Mouse (Mus musculus) left cerebral cortex, adult 8-10 months (tissue): ENCODE measurements at regions not wholly inside any gene's neighbourhood (a gene's known extent, or its start where the extent isn't known, plus 50 kb on each side); places are given as distances from the start of the nearest gene placed in this dataset.
A peak's percentile ranks its signal among the peaks of the same experiment; 100 is the strongest.

Experiments
- DNase-seq, 2 experiments: peaks; one replicate each; pipeline ENCODE4 v3.0.0; 2022; ENCODE audit warnings: low spot score in 2 of 2

DNA sequence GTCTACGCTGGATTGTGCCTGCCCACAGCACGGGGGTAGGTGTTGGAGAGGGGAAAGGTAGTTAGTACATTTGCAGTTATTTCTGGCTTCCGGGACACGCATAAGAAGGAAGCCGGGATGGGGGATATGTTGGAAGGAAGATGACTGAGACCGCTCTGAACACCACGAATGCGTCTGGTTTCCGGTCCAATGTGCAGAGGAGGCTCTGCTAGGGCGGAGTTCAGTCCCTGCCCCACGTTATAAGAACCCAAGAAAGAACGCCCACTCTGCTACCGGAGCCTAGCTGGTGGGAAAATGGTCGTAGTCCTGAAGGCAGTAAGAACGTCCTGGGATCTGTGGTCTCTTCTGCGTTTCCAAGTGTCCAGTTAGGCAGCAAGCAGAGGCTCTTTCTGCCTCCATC, 104.1 kb downstream of the Sox9 start:
- DNase-seq = no peak

DNA sequence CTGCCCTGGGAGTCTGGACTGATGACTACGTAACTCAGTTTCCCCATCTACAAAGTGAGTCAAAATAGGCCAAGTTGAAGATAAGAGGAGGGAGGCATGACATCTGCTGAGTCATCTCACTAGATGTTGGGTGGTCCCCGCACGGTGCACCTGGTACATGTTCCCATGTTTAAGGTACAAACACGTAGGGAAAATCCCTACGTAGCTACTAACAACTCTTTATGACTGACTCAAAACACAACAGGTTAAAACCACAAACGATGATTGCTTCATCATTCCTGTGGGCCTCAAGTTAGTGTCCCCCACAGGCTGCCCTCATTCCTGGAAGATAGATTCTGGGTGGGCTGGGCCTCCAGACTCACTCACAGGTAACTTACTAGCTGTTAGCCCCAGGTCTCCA, 107.7 kb downstream of the Sox9 start:
- no peak for DNase-seq

DNA sequence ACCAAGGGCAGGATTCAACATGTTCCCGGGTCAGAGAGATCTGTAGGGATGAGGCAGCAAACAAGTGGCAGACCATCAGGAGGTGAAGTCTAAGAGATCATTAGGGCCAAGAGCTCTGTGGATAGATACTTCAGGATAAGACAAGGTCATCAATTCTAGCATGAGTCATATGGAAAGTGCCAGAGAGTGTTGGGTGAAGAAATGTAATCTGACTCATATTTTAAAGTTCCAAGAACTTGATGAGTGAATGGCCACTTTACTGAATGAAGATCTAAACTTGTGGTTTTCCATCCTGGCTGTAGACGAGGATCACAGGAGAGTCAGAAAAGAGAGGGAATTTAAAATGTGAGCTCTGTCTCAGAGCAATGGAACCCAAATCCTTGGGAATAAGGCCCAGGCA, 115.6 kb downstream of the Sox9 start:
- DNase-seq = no peak

- no peak for DNase-seq
These were observed 120.6 kb downstream of the Sox9 start for GRCm38 (mm10) chr11:112902618-112903017.

- DNase-seq = no peak
These were observed 128.3 kb downstream of the Sox9 start for GRCm38 (mm10) chr11:112910309-112910708.

DNA sequence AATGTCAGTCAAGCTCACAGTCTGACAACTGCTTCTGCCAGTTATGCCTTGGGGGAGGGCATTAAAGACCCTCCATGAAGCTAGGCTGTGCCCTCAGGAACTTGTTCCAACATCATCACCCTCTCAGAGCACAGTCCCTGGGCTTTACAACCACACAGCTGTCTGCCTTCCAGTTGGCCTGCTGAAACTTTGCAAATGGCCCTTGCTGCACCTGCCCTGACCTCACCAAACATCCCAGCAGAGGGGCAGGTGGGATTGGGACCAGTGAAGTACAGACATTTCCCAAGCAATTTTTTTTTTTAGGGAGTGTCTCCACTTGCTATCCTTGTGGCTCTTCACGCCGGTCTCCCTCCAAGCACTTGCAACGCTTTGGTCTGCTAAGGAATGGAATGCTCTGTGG, 130.9 kb downstream of the Sox9 start:
- DNase-seq = no peak

DNA sequence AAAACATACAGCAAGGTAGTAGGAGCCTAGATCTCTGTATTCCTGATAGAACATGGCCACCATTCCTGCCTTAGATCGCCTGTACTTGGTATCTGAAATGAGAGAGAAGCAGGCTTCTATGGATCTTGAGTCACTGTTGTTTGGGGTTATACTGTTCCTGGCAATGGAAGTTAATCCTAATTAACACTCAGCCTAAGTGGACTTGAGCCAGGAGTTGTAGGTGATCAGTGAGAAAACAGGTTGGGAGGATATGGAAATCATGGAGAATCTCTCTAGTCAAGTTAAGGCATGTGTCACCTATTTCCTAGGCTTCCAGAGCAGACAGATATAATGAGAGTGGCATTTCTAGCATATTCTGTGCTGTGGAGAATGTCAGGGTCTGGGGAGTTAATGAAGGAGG, 134.9 kb downstream of the Sox9 start:
- DNase-seq = no peak

GRCm38 (mm10) chr11:112920131-112920530, 138.1 kb downstream of the Sox9 start:
- DNase-seq = no peak

DNA sequence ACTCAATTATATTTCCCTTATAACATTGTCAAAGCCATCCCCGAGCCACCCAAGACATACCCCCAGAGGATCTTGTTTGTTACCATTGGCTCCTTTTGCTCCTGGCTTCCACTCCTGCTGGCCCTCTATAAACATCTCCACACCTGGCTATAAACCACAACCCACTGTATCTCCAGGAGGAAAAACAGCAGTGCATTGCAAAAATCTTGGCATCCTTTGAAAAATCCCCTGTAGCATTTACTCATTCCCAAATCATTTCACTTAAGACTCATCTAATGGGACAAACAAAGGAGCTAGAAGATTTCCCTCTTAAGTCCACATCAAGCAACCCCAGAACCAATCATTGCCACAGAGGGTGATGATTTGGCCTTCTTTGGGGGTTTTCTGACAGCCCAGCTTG, 142.6 kb downstream of the Sox9 start:
- no peak for DNase-seq

DNA sequence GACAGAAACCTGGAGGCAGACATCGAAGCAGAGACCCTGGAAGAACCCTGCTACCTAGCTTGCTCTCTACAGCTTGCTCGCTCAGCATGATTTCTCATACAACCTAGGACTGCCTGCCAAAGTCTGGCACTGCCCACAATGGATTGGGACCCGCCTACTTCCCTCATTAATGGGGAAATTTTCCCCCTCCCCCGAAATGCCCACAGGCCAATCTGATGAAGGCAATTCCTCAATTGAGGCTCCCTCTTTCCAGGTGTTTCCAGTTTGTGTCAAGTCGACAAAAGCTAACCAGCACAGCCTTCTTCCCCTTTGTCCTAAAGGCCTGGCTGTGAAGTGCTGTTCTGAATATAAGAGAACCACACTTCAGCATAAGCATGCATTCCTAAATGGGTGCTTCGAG, 143.1 kb downstream of the Sox9 start:
- DNase-seq = no peak

GRCm38 (mm10) chr11:112926330-112927025, 144.5 kb downstream of the Sox9 start:
- no peak for DNase-seq

DNA sequence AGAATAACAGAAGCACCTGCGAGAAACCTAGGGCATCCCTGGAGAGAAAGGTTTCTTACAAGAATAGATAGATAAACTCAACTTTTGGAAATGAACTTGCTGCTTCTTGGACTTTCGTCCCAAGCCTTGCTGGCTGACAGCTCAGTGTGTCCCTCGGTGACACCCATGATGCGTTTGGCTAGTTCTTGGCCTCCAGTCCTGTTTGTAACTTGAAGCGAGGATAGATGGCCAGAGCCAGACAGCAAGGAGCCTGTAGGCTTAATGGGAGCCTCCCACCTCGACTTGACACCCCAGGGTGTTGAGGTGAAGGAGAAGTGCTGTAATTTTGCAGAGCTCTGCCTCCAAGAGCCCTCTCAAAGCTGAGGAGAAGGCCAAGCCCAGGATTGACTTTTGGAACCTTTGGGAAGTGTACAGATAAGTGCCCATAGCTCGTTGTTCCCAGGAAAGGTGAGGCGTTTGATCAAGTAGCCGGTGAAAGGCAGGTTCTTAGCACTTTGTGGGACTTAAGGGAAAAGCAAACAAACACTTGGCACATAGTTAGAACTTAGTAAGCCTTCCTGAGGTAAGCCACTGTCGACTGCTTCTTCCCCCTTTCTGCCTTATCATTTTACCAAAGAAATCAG, 148.3 kb downstream of the Sox9 start:
- DNase-seq = no peak

DNA sequence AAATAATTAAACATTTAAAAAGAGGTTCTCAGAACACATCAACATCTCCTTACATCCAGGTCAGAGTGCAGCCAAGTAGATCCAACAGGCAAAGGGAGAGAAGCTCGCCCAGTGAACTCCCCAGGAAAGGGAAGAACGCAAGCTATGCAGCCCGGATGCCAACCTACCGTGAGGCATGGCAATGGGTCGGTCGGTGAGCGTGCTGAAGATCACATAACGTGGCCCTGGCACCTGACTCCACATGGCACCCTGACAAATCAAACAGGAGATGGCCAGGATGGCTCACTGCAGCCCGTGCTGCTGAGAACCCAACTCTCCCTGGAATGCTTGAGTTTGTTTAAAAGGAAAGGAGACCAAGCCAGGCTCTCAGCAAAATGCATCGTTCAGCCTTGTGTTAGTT, 156.0 kb downstream of the Sox9 start:
- no peak for DNase-seq

- DNase-seq = no peak
These were observed 169.4 kb downstream of the Sox9 start for GRCm38 (mm10) chr11:112951421-112951820.

GRCm38 (mm10) chr11:112952356-112952755, 170.3 kb downstream of the Sox9 start:
- DNase-seq = no peak

DNA sequence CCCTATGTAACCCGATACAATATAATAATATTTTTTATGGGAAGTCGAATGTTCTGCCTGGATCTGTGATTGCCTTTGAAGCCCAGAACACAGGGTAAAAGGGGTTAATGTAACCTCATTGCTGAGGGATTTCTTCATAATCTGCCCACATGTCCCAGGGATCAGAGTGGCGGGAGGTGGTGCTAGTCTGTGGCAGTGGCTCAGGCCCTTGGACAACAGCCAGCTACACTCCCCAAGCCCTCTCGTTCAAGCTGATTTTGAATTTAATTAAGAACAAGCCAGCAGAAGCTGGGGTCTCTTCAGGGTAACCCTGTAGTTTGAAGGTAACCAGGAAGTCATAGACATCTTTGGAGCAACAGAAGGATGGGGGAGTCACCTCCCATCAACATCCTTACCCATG, 171.5 kb downstream of the Sox9 start:
- no peak for DNase-seq

DNA sequence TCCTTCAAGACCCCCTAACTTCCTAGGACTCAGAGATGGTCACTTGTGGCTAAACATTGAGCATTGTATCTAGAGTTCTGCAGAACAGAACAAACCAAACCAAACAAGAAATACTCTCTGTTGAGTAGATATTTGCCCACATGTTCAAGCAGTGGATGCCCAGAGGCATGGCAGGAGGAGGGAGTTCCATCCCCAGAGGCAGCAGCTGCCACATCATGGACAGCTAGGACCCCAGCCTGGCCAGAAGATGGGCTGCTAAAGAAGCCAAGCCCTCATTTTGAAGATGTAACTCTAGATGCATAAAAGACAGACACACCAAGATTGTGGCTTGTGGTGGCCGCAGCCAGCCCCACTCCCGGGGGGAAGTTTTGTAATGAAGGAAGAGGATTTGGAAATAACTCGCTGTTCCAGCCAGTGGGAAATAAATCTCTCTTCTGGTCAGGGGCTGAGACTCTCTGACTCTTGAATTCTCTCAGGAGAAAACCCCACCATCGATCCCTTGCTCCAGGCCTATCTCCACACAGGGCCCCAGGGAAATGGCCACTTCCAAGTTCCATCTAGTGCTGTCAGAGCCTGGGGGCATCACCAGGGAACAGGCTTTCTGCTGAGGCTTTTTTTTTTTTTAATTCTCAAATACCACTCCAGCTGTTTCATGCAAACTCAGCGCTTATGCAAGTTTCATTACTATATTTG, 174.9 kb downstream of the Sox9 start:
- no peak for DNase-seq

DNA sequence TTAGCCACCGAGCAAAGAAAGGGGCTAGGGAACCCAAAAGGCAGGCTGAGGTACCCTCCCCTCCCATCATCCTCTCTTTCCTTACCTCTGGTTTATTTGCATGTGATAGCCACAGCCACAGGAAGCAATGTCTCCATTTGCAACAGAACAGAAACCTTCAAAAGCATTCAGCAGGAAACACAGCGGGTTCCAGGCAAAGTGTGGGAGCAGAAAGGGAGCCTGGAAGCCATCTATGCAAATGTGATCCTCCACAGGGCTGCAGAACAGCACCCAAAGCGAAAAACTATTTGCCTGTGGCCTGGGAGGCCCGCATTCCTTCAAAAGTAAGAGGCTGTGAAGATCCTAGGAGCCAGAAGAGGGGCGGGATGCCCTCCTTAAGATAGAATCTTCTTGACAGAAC, 177.6 kb downstream of the Sox9 start:
- no peak for DNase-seq

- no peak for DNase-seq
These were observed 191.3 kb downstream of the Sox9 start for GRCm38 (mm10) chr11:112973286-112973685.

DNA sequence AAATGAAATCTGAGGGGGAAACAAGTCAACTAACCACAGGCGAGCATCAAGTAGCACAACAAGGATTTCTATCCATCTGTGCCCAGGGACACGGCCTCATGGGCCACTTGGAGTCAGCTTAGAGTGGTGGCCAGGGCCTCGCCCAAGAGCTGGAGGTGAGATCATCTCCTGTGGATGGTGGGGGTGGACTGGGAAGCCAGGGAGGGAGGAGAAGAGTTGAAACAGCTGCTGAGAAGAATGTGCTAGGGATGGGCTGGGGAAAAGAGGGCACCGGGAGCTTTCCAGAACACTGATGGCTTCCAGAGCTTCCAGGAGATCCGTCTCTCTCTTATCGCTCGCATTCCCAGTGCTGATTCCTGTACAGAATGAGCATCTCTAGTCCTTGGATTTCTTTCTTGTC, 192.9 kb downstream of the Sox9 start:
- DNase-seq = no peak

DNA sequence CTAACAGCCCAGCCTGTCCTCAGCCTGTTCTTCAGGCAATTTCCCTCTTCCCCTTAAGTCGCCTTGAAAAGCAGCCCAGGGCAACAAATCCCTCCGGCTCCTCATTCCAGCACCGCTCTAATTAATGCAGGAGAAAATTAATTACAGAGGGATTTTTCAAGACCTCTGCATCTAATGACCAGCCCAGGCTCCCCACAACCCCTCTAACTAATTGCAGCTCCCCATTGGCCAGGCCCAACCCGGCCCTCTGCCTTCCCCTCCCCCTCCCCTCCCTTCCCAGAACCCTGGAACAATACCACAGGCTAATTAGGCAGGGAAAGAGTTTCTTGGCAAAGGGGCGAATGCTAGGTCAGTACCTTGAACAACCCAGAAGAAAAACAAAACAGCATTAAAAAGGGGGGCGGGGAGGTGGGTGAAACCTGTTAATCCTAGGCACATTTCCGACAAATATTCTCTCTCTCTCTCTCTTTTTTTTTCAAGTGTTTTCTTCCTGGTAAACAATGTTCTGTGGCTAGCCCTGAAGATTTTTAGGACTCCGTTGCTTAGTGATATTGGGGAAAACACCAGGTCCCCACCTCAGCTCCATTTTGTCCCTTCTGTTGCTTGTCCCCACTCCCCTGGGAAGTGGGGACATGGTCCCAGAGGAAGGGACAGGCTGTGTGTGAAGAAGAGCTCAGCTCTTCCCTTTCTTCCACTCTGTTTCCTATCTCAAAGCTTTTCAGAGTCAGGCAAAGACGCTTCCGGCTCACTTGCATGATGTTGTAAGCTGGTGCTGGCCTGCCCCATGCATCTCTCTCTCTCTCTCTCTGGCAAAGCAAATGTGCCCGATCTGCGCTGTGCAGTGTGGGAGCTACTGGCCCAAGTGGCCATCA, 195.1 kb downstream of the Sox9 start:
- DNase-seq = peak in 1 of 2 experiments; percentile 31

- no peak for DNase-seq
These were observed 196.9 kb downstream of the Sox9 start for GRCm38 (mm10) chr11:112978884-112979283.
